Mouse (Mus musculus): Measurements from ENCODE around the gene Kcnk6.
"Not testable (repeated sequence)": the region's sequence is repeated elsewhere in the genome, so short reads cannot be mapped to it uniquely, and the experiment has no call there.

The Kcnk6 gene

GRCm38 (mm10) chr7:29246619-29247313 lies 14.5 kb upstream of the Kcnk6 start:
- DNase-seq (ENCODE audit: low spot score), result no peak

DNA sequence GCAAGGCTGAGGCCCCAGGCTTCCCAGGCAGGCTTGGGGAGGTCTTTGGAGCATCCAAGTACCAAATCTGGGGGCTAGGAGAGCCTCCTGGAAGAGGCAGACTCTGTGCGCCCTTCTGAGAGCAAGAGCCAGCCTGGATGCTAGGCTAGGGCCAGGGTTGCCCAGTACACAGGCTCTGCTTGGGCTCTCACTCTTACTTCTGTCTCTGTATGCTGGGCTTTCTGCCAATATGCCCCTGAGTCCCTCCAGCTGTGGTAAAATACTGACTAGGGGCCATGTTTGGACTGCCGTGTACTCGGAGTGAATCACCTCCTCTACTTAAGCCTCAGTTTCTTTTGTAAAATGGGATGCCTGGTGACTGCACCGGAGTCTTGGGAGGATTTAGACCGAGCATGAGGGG lies 13.7 kb upstream of the Kcnk6 start:
- no peak for DNase-seq (ENCODE audit: low spot score)

DNA sequence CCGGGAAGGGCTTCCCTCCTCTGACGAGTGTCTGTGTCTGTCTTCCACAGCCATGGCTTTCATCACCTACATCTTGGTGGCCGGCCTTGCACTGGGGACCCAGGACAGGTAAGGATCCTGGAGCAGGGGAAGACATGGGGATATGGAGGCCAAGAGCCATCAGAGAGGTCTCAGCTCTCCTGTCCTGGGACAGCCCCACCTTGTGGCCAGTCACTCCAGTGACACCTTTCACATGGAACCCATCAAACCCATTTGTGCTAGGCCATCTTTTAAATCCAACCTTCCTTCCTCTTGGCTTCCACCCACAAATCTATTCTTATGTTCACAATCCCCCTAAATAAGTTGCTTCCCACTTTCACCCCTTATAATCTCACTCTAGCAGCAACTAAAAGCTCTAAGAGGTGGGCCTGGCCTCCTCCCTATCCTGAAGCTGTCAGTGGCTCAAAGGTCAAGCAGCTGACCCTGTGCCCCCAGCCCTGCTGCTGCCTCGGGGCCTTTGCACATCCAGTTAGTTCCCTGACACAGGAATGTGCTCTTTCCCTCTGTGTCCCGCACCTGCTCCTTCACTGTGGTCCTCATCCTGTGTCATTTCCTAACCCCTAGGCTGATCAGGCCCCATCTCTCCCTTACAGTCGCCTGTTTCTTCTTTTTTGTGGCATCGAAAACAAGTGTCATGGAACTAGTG lies 12.6 kb upstream of the Kcnk6 start:
- no peak for DNase-seq (ENCODE audit: low spot score)

GRCm38 (mm10) chr7:29238019-29238967 lies 6.0 kb upstream of the Kcnk6 start, which contains the start of gene Yif1b:
Gene Yif1b (plus strand): TSS chr7:29238329.
- DNase-seq (ENCODE audit: low spot score), result peak; percentile 93

GRCm38 (mm10) chr7:29237596-29237995 lies 5.3 kb upstream of the Kcnk6 start:
- not testable (repeated sequence) for DNase-seq (ENCODE audit: low spot score)

GRCm38 (mm10) chr7:29236593-29236992 lies 4.3 kb upstream of the Kcnk6 start:
- no peak for DNase-seq (ENCODE audit: low spot score)

DNA sequence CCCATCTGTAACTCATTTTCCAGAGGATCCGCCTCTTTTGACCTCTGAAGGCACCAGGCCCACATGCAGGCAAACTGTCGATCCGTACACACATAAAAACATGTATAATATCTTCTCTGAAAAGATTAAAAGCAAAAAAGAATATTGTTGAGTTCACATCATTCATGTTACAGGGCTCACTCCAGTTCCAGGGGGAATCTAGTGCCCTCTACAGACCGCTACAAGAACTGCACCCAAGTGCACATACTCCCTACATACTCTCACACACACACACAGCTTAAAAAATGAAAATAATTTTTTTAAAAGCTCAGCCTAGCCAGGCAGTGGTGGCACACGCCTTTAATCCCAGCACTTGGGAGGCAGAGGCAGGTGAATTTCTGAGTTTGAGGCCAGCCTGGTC lies 2.3 kb upstream of the Kcnk6 start:
- DNase-seq (ENCODE audit: low spot score), result no peak

- DNase-seq (ENCODE audit: low spot score), result no peak
Measured at GRCm38 (mm10) chr7:29233745-29234144, 1.4 kb upstream of the Kcnk6 start.

- DNase-seq (ENCODE audit: low spot score), result no peak
Measured at GRCm38 (mm10) chr7:29231517-29231916, 798 bp downstream of the Kcnk6 start.

- DNase-seq (ENCODE audit: low spot score), result no peak
Measured at GRCm38 (mm10) chr7:29230560-29230959, 1.8 kb downstream of the Kcnk6 start.

DNA sequence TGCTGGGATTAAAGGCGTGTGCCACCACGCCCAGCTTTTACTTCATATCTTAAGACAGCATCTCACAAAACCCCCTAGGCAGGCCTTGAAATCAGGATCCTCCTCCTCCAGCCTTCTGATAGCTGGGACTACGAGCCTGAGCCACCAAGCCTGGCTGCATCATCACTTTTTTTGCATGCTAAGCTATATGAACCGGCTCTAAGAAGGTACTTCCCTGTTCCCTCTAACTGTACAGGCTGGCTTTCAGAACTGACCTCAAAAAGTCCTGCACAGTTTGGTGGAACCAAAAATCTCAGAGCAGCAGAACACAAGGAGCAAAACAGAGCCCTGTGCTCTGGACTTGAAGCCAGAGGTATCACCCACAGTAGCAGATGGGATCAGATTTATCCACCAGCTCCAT lies 4.1 kb downstream of the Kcnk6 start:
- DNase-seq (ENCODE audit: low spot score), result no peak

DNA sequence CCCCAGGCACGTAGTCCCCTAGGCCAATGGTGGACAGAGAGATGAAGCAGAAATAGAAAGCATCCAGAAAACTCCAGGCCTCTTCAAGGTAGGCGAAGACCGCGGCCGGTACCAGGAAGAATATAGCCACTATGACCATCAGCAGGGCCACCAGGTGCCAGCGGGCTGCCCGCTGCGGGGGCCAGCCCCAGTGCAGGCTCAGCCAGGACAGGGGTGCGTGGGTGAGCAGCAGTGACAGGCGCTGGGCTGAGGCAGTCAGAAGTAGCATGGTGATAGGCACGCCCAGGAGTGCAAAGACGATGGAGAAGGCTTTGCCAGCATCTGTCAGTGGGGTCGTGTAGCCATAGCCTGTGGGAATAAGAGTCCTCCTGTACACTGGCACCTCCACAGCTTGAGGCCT lies 6.8 kb downstream of the Kcnk6 start:
- DNase-seq (ENCODE audit: low spot score), result no peak

DNA sequence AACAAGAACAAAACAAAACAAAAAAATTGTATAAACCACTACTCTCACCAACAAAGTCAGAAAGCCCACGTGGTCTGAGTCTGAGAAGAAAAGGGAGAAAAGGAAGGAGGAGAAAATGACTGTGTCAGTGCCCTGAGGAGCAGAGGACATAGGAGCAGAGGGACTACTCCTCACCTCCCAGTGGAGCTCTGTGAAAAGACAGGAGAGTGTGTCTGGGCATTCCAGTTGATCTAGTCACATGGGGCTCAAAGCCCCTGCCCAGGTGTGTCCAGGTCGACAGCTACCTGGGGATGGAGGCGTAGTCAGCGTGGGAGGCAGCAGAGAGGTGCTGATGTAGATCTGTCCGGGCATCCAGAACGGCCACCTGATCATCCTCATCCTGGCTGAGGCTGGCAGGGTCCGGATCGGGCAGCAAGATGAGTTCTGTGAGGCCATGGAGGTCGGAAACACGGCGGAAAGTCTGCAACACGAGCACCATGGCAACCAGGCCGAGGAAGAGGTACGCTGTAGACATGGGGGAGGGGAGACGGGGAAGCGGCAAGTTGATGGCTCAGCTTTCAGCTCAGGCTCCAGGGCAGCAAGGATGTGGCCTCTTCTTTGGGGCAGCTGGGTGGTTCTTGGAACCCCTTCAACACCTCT lies 7.4 kb downstream of the Kcnk6 start:
- DNase-seq (ENCODE audit: low spot score), result no peak

DNA sequence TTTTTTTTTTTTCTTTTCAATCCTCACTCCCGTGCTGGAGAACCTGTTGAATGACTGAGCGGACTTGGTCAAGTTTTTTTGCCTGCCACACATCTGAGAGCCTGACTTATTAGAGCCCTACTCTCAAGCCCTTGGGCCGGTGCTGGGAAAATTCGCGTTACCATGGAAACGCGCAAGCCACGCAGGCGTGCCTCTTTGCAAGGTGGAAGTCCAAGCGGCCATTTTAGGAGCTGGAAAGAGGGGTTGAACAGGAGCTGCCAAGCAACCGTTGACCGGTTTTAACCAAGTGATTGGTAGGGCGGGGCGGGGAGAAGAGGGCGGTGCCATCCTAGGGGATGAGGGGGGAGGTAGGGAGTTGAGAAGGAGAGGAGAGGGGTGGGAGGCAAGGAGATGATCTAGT lies 17.5 kb downstream of the Kcnk6 start:
- DNase-seq (ENCODE audit: low spot score), result no peak

- DNase-seq (ENCODE audit: low spot score), result no peak
Measured at GRCm38 (mm10) chr7:29214236-29214635, 18.1 kb downstream of the Kcnk6 start.

DNA sequence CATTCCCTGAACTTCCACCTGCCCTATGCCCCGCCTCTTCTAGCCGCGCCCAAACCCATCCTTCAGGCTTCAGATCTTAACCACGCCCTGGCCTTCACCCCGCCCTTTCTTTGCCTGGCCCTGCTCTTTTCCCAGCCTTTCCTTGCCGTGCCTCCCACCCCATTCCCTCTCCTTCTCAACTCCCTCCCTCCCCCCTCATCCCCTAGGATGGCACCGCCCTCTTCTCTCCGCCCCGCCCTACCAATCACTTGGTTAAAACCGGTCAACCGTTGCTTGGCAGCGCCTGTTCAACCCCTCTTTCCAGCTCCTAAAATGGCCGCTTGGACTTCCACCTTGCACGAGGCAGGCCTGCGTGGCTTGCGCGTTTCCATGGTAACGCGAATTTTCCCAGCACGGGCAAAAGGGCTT lies 18.6 kb downstream of the Kcnk6 start, which contains the start of gene Catsperg1:
Gene Catsperg1, minus strand, starts transcription at position 361 of the 408 bp plus-strand sequence.
- DNase-seq (ENCODE audit: low spot score), result no peak

GRCm38 (mm10) chr7:29212775-29213560 lies 19.3 kb downstream of the Kcnk6 start:
- DNase-seq (ENCODE audit: low spot score), result not testable (repeated sequence)

DNA sequence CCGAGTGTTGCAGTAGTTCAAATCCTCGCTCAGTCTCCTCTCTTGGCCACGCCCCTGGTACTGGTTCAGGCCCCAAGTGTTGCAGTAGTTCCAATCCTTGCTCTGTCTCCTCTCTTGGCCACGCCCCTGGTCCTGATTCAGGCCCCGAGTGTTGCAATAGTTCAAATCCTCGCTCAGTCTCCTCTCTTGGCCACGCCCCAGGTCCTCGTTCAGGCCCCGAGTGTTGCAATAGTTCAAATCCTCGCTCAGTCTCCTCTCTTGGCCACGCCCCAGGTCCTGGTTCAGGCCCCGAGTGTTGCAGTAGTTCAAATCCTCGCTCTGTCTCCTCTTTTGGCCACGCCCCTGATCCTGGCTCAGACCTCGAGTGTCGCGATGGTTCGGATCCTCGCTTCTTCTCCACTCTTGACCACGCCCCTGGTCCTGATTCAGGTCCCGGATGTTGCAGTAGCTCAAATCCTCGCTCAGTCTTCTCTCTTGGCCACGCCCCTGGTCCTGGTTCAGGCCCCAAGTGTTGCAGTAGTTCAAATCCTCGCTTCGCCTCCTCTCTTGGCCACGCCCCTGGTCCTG lies 20.0 kb downstream of the Kcnk6 start:
- no peak for DNase-seq (ENCODE audit: low spot score)

DNA sequence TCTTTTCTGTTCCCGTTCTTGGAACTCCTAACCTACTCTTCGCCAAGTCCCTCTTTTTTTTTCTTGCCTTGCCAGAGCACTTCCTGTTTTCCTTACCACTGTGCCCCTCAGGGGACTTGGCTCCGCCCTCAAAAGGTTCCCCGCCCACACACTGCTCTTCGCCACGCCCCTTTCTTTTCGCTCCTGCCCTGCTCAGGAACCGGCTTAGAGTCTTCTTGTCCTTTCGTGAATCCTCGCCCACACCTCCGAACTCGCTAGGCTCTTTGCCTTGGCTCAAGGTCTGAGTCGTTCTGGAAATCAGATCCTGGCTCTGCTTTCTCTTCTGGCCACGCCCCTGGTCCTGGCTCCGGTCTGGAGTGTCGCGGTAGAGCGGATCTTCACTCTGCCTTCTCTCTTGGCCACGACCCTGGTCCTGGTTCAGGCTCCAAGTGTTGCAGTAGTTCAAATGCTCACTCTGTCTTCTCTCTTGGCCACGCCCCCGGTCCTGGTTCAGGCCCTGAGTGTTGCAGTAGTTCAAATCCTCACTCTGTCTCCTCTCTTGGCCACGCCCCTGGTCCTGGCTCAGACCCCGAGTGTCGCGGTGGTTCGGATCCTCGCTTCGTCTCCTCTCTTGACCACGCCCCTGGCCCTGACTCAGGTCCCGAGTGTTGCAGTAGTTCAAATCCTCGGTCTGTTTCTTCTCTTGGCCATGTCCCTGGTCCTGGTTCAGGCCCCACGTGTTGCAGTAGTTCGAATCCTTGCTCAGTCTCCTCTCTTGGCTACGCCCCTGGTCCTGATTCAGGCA lies 20.7 kb downstream of the Kcnk6 start:
- DNase-seq (ENCODE audit: low spot score), result peak; percentile 41

GRCm38 (mm10) chr7:29211013-29211412 lies 21.3 kb downstream of the Kcnk6 start:
- not testable (repeated sequence) for DNase-seq (ENCODE audit: low spot score)

Measured in urinary bladder, postnatal 10 days (tissue).